Mouse (Mus musculus) limb, embryonic 14.5 days (tissue): ENCODE results near the gene Epb41l1. TPM values are rescaled to one million over a fixed set of nuclear protein-coding genes. Genes with fewer than 3 reads are reported as not detected.

Source experiments
- ATAC-seq: fragments of 200-750 bp; cut with Nextera tagmentation; 2 replicates; pipeline ENCODE4 v1.8.0; 2017; ENCODE audit warnings: low read depth, moderate number of reproducible peaks, moderate TSS enrichment; ENCODE audit not compliant: low FRiP score
- DNase-seq: peaks from one replicate; pipeline ENCODE4 v3.0.0-alpha.2; 2015; ENCODE audit warnings: low spot score
- H3K27ac ChIP-seq: fragments of 300-500 bp; sonication (generic); replicated peaks from 2 replicates; pipeline ENCODE4 v1.5.1; 2014; ENCODE audit warnings: low read depth, mild to moderate bottlenecking, low read length, moderate library complexity, mixed read lengths
- H3K27me3 ChIP-seq: fragments of 300-500 bp; sonication (generic); 2 replicates; pipeline ENCODE4 v1.6.1; 2014; ENCODE audit warnings: low read length, mixed read lengths; ENCODE audit not compliant: control insufficient read depth, insufficient read depth
- H3K36me3 ChIP-seq: fragments of 300-500 bp; sonication (generic); 2 replicates; pipeline ENCODE4 v1.6.1; 2014; ENCODE audit warnings: mild to moderate bottlenecking, low read length, moderate library complexity, mixed read lengths; ENCODE audit not compliant: control insufficient read depth, insufficient read depth
- H3K4me1 ChIP-seq: fragments of 300-500 bp; sonication (generic); 2 replicates; pipeline ENCODE4 v1.6.1; 2014; ENCODE audit warnings: antibody characterized with exemption, low read length, mixed read lengths; ENCODE audit not compliant: control insufficient read depth, insufficient read depth
- H3K4me2 ChIP-seq: fragments of 300-500 bp; sonication (generic); replicated peaks from 2 replicates; pipeline ENCODE4 v1.6.1; 2014; ENCODE audit warnings: low read depth, mild to moderate bottlenecking, low read length, moderate library complexity; ENCODE audit not compliant: severe bottlenecking
- H3K4me3 ChIP-seq: fragments of 300-500 bp; sonication (generic); replicated peaks from 2 replicates; pipeline ENCODE4 v1.5.1; 2014; ENCODE audit warnings: low read length
- H3K9ac ChIP-seq: fragments of 300-500 bp; sonication (generic); 2 replicates; pipeline ENCODE4 v1.6.1; 2014; ENCODE audit warnings: mild to moderate bottlenecking, low read depth, low read length, moderate library complexity; ENCODE audit not compliant: severe bottlenecking
- H3K9me3 ChIP-seq: fragments of 300-500 bp; sonication (generic); 2 replicates; pipeline ENCODE4 v1.6.1; 2016; ENCODE audit warnings: low read length; ENCODE audit not compliant: control insufficient read depth
- POLR2A ChIP-seq: fragments of 200-500 bp; IDR thresholded peaks from 2 replicates; pipeline ENCODE4 v1.8.0; 2012; ENCODE audit warnings: inconsistent platforms, mild to moderate bottlenecking, moderate library complexity, borderline replicate concordance; ENCODE audit not compliant: insufficient read depth, insufficient read length; ENCODE audit errors: extremely low read depth
- WGBS: fragments of 180-500 bp; shearing (Covaris S2); extraction: QIAGEN DNeasy Blood & Tissue Kit; methylation state at CpG from one replicate; pipeline ENCODE4 v1.1.7; 2014; 5-methylcytosine and 5-hydroxymethylcytosine counted together
- polyA plus RNA-seq, 2 experiments: library from polyadenylated mRNA; depleted of rRNA in 1 of 2; stranded (reverse) in 1 of 2; unstranded in 1 of 2; fragments of >200 nt; fragmentation: Nextera tagmentation in 1 of 2; extraction: Ambion mirVana in 1 of 2; gene quantifications; 2 replicates each; pipeline versions ENCODE4 v1.2.1 to v1.2.3; 2012 to 2014

The Epb41l1 gene
- polyA plus RNA-seq, 2 experiments: 5.0 to 37.0 TPM

DNA sequence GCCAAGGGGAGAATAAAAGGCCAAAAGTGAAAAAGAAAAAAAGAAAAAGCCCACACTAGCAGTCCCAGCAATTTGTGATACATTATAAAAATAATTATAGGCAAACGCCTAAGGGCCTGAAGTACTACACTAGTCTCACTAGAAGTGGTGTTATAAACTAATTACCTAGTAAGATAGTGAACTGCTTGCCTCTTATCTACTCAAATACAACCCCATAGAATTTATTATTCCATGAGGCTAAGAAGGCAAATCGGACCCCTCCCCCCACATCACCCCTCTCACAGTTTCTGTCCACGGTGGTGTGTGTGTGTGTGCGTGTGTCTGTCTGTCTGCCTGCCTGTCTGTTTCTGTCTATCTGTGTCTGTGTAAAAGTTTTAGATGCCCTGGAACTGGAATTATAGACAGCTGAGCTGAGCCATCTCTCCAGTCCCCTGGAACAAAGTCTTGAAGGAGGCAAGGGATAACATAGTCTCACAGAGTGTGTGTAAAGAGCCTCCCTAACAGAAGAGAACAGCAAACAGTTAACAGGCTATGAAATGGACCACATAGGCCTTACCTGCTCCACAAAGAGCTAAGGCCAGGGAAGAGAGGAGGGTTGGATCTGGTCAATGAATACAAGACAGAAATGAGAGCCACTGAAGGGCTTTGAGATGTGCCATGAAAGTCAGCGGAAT lies 27.4 kb upstream of the Epb41l1 start:
- DNase-seq (no peak), ATAC-seq (peak; percentile 31; the same call in 1 of the 2 replicates)
- WGBS: 55% methylated on average over 5 of the region's 5 CpGs
- Histone ChIP-seq H3K36me3 (no peaks in the 10 kb centered on the region), H3K9ac (no peak overlapping the region), H3K27me3 (no peaks in the 10 kb centered on the region), H3K4me3 (peak overlapping the region; percentile 39), H3K4me2 (peak overlapping the region; percentile 44), H3K27ac (no peak overlapping the region), H3K9me3 (no peaks in the 10 kb centered on the region), H3K4me1 (no peaks in the 10 kb centered on the region)
- no peak for TF ChIP-seq POLR2A

- no peak overlapping the region for H3K27ac ChIP-seq
- no peaks in the 10 kb centered on the region for H3K27me3 ChIP-seq
- DNase-seq: no peak
- no peak overlapping the region for H3K4me3 ChIP-seq
- WGBS: 93% methylated on average over 4 of the region's 4 CpGs
- H3K9ac ChIP-seq: no peak overlapping the region
- ATAC-seq: no peak
- no peaks in the 10 kb centered on the region for H3K36me3 ChIP-seq
- H3K4me2 ChIP-seq: no peak overlapping the region
- no peaks in the 10 kb centered on the region for H3K9me3 ChIP-seq
- TF ChIP-seq POLR2A: no peak
- H3K4me1 ChIP-seq: no peaks in the 10 kb centered on the region
Observed at GRCm38 (mm10) chr2:156394282-156394681, 26.4 kb upstream of the Epb41l1 start.

GRCm38 (mm10) chr2:156396096-156396495 lies 24.6 kb upstream of the Epb41l1 start:
- Histone ChIP-seq H3K9ac (no peak overlapping the region), H3K27me3 (no peaks in the 10 kb centered on the region), H3K36me3 (no peaks in the 10 kb centered on the region), H3K4me1 (peaks cover 3% of the 10 kb centered on the region; the same call in 1 of the 2 replicates), H3K27ac (no peak overlapping the region), H3K9me3 (no peaks in the 10 kb centered on the region), H3K4me2 (no peak overlapping the region), H3K4me3 (no peak overlapping the region)
- no peak for TF ChIP-seq POLR2A
- WGBS: 78% methylated on average over 2 of the region's 2 CpGs
- ATAC-seq: no peak
- DNase-seq: no peak

- Histone ChIP-seq H3K27me3 (no peaks in the 10 kb centered on the region), H3K9me3 (no peaks in the 10 kb centered on the region), H3K4me3 (no peak overlapping the region), H3K27ac (no peak overlapping the region), H3K4me2 (no peak overlapping the region), H3K36me3 (no peaks in the 10 kb centered on the region), H3K9ac (no peak overlapping the region), H3K4me1 (peaks cover 5% of the 10 kb centered on the region; the same call in 1 of the 2 replicates)
- DNase-seq (no peak), ATAC-seq (no peak)
- no peak for TF ChIP-seq POLR2A
- 90% methylated on average over 7 of the region's 7 CpGs for WGBS
Observed at GRCm38 (mm10) chr2:156397988-156398387, 22.7 kb upstream of the Epb41l1 start.

GRCm38 (mm10) chr2:156399485-156399884 lies 21.2 kb upstream of the Epb41l1 start:
- no peak for TF ChIP-seq POLR2A
- ATAC-seq: no peak
- Histone ChIP-seq H3K4me2 (no peak overlapping the region), H3K9me3 (no peaks in the 10 kb centered on the region), H3K36me3 (no peaks in the 10 kb centered on the region), H3K27me3 (no peaks in the 10 kb centered on the region), H3K4me1 (peaks cover 5% of the 10 kb centered on the region; the same call in 1 of the 2 replicates), H3K4me3 (no peak overlapping the region), H3K27ac (no peak overlapping the region), H3K9ac (no peak overlapping the region)
- WGBS: 79% methylated on average over 1 of the region's 1 CpGs
- DNase-seq: no peak
